Mouse (Mus musculus) intestine, postnatal 0 days (tissue): ENCODE results near the gene Akt1s1. TPM values are rescaled to one million over a fixed set of nuclear protein-coding genes. Genes with fewer than 3 reads are reported as not detected.
A peak's percentile ranks its signal among the peaks of the same experiment; 100 is the strongest.

Source experiments
- ATAC-seq: fragments of 200-750 bp; cut with Nextera tagmentation; 2 replicates; pipeline ENCODE4 v1.8.0; 2017; ENCODE audit warnings: mild to moderate bottlenecking, moderate TSS enrichment, moderate library complexity
- H3K27ac ChIP-seq: fragments of 300-500 bp; sonication (generic); 2 replicates; pipeline ENCODE4 v1.5.1; 2014; ENCODE audit warnings: mild to moderate bottlenecking, low read depth, low read length, moderate library complexity
- H3K27me3 ChIP-seq: fragments of 300-500 bp; sonication (generic); replicated peaks from 2 replicates; pipeline ENCODE4 v1.6.1; 2014; ENCODE audit warnings: low read length, mixed read lengths; ENCODE audit not compliant: control insufficient read depth, insufficient read depth
- H3K36me3 ChIP-seq: fragments of 300-500 bp; sonication (generic); 2 replicates; pipeline ENCODE4 v1.6.1; 2014; ENCODE audit warnings: mild to moderate bottlenecking, moderate library complexity; ENCODE audit not compliant: control insufficient read depth, insufficient read depth
- H3K4me1 ChIP-seq: fragments of 300-500 bp; sonication (generic); replicated peaks from 2 replicates; pipeline ENCODE4 v1.6.1; 2014; ENCODE audit warnings: antibody characterized with exemption, low read length, mixed read lengths; ENCODE audit not compliant: control insufficient read depth, insufficient read depth
- H3K4me2 ChIP-seq: fragments of 300-500 bp; sonication (generic); replicated peaks from 2 replicates; pipeline ENCODE4 v1.6.1; 2014; ENCODE audit warnings: low read depth, mild to moderate bottlenecking, moderate library complexity
- H3K4me3 ChIP-seq: fragments of 300-500 bp; sonication (generic); 2 replicates; pipeline ENCODE4 v1.5.1; 2014; ENCODE audit warnings: low read depth, low read length
- H3K9ac ChIP-seq: fragments of 300-500 bp; sonication (generic); 2 replicates; pipeline ENCODE4 v1.6.1; 2014; ENCODE audit warnings: mild to moderate bottlenecking, low read depth, low read length
- H3K9me3 ChIP-seq: fragments of 300-500 bp; sonication (generic); 2 replicates; pipeline ENCODE4 v1.6.1; 2016; ENCODE audit warnings: mixed run types; ENCODE audit not compliant: control insufficient read depth
- CTCF ChIP-seq: sonication (generic); IDR thresholded peaks from 2 replicates; pipeline ENCODE4 v1.5.1; 2016; ENCODE audit warnings: low read depth, mild to moderate bottlenecking, control low read depth, antibody characterized with exemption, moderate library complexity
- WGBS: fragments of 180-500 bp; shearing (Covaris S2); extraction: QIAGEN DNeasy Blood & Tissue Kit; methylation state at CpG from one replicate; pipeline ENCODE4 v1.1.7; 2014; 5-methylcytosine and 5-hydroxymethylcytosine counted together
- polyA plus RNA-seq: library from polyadenylated mRNA; unstranded; fragments of >200 nt; fragmentation: Nextera tagmentation; extraction: Ambion mirVana; gene quantifications from 2 replicates; pipeline ENCODE4 v1.2.1, GENCODE M21; 2015

The Akt1s1 gene
- polyA plus RNA-seq, 1 experiment from 2014 or later, result 76.5 TPM

GRCm38 (mm10) chr7:44854356-44855031, 5.7 kb downstream of the Akt1s1 start:
- H3K4me3 ChIP-seq, result peak overlapping the region; percentile 60
- peak overlapping the region; percentile 98 for H3K4me2 ChIP-seq
- H3K4me1 ChIP-seq, result peaks cover 7% of the 10 kb centered on the region
- WGBS, result 2% methylated on average over 45 of the region's 45 CpGs
- ATAC-seq, result peak; percentile 84
- H3K9me3 ChIP-seq, result no peaks in the 10 kb centered on the region
- peak overlapping the region; percentile 71 for H3K9ac ChIP-seq
- peak overlapping the region; percentile 99 for H3K27ac ChIP-seq
- no peaks in the 10 kb centered on the region for H3K27me3 ChIP-seq
- peaks cover 8% of the 10 kb centered on the region; the same call in 1 of the 2 replicates for H3K36me3 ChIP-seq
- no peak; the same call in 1 of the 2 replicates for TF ChIP-seq CTCF

- Histone ChIP-seq H3K4me1 (peaks cover 7% of the 10 kb centered on the region), H3K9me3 (no peaks in the 10 kb centered on the region), H3K27ac (peak overlapping the region; percentile 99), H3K4me2 (peak overlapping the region; percentile 98), H3K27me3 (no peaks in the 10 kb centered on the region), H3K4me3 (peak overlapping the region; percentile 60), H3K36me3 (peaks cover 11% of the 10 kb centered on the region; the same call in 1 of the 2 replicates), H3K9ac (peak overlapping the region; percentile 71; the same call in 1 of the 2 replicates)
- no peak for TF ChIP-seq CTCF
- WGBS, result 36% methylated on average over 10 of the region's 10 CpGs
- ATAC-seq, result peak; percentile 0; the same call in 1 of the 2 replicates
Observed at GRCm38 (mm10) chr7:44855036-44855435, 6.2 kb downstream of the Akt1s1 start.

DNA sequence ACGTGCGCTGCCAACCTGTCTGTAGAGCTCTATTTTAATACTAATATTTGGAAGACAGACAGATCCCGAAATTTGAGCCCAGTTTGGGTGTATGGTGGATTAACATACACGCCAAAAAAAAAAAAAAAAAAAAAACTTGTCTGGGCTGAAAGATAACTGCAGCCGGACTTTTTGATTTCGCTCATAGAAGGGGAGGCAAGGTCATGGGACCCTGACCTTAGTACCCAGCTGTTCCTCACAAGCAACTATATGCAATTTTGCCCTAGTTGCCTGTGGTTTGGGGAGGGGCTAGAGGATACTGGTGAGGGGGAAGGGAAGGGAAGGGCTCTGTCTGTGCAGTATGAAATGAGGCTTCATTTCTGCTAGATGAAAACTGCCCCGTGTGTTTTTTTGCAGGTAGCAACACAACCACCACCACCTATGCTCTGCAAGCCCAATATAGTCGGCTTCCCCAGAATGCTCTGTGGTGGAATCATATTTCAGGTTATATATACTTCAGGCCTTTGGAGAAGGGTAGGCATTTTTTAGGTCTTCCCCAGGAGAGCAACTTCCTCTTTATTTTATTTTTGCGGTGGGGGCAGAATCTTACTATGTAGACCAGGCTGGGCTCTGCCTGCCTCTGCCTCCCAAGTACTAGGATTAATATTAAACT, 7.6 kb downstream of the Akt1s1 start:
- H3K9me3 ChIP-seq, result no peaks in the 10 kb centered on the region
- no peak for ATAC-seq
- peak overlapping the region; percentile 98 for H3K4me2 ChIP-seq
- 58% methylated on average over 9 of the region's 9 CpGs for WGBS
- no peaks in the 10 kb centered on the region for H3K27me3 ChIP-seq
- H3K9ac ChIP-seq, result no peak overlapping the region
- H3K36me3 ChIP-seq, result peaks cover 14% of the 10 kb centered on the region
- 0 out of 2 replicates have a peak overlapping the region, but pooled peaks have one; percentile 84 for H3K27ac ChIP-seq
- peaks cover 4% of the 10 kb centered on the region for H3K4me1 ChIP-seq
- no peak for TF ChIP-seq CTCF
- H3K4me3 ChIP-seq, result peak overlapping the region; percentile 77

DNA sequence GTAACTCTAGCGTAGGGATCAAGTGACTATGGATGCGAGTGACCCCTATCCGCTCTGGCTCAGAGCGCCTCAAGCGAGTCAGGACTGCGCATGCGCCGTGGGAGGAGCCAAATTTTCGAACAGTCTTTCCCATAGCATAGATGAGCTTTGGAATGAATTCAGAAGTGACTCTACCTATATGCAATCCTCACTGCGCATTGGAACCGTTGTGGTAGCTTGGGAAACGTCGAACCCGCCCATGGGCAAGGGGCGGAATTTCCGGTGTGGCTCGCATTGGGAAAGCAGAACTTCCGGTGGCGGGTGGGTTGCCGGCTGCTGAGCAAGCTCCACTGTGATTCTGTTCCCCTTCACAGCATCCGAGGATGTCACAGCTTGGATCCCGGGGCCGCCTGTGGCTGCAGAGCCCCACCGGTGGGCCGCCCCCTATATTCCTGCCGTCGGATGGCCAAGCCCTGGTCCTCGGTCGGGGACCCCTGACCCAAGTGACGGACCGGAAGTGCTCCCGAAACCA, 8.3 kb downstream of the Akt1s1 start, which contains the start of gene Pnkp:
Gene Pnkp (plus strand): TSS at position 98 of the 511 bp plus-strand sequence.
- Histone ChIP-seq H3K27ac (peak within 1 kb of the TSS; percentile 84), H3K9ac (peak within 1 kb of the TSS; percentile 76), H3K4me2 (peak within 1 kb of the TSS; percentile 98), H3K36me3 (peaks cover 21% of the 10 kb centered on the region), H3K4me3 (peak within 1 kb of the TSS; percentile 77), H3K27me3 (no peaks in the 10 kb centered on the region), H3K9me3 (no peaks in the 10 kb centered on the region), H3K4me1 (peaks cover 4% of the 10 kb centered on the region)
- peak; percentile 18 for ATAC-seq
- WGBS, result under 1% methylated on average over 32 of the region's 32 CpGs
- 0 out of 2 replicates have a peak, but pooled peaks have one; percentile 6 for TF ChIP-seq CTCF

DNA sequence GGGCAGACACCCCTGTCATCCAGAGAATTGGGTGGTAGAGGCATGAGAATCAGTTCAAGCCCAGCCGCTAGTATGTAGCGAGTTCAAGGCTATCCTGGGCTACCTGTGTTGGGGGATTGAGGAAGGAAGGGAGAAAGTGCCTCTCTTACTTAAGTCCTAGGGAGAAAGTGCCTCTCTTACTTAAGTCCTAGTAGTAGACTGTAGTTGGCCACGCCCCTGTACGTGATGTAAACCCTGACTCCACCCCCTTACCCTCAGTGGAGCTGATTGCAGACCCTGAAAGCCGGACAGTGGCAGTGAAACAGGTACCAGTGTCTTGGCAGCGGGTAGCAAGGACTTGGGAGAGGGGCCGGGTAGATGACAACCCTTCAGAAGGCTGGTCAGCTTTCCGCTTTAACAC, 9.1 kb downstream of the Akt1s1 start:
- Histone ChIP-seq H3K4me3 (peak overlapping the region; percentile 77), H3K27ac (peak overlapping the region; percentile 84; the same call in 1 of the 2 replicates), H3K36me3 (peaks cover 23% of the 10 kb centered on the region), H3K4me1 (peaks cover 4% of the 10 kb centered on the region), H3K9me3 (no peaks in the 10 kb centered on the region), H3K27me3 (no peaks in the 10 kb centered on the region), H3K4me2 (peak overlapping the region; percentile 98), H3K9ac (peak overlapping the region; percentile 76)
- TF ChIP-seq CTCF, result no peak
- ATAC-seq, result no peak
- WGBS, result 28% methylated on average over 8 of the region's 8 CpGs

GRCm38 (mm10) chr7:44859896-44860295, 11.1 kb downstream of the Akt1s1 start:
- H3K27ac ChIP-seq, result no peak overlapping the region
- H3K27me3 ChIP-seq, result no peaks in the 10 kb centered on the region
- peaks cover 4% of the 10 kb centered on the region; the same call in 1 of the 2 replicates for H3K4me1 ChIP-seq
- WGBS, result 91% methylated on average over 11 of the region's 11 CpGs
- H3K9me3 ChIP-seq, result no peaks in the 10 kb centered on the region
- H3K4me3 ChIP-seq, result no peak overlapping the region
- H3K9ac ChIP-seq, result no peak overlapping the region
- no peak for TF ChIP-seq CTCF
- H3K36me3 ChIP-seq, result peaks cover 43% of the 10 kb centered on the region
- ATAC-seq, result no peak
- H3K4me2 ChIP-seq, result no peak overlapping the region
